Mouse (Mus musculus) gonadal fat pad, adult 2 months (tissue): ENCODE results near the gene Gm45808. TPM values are rescaled to one million over a fixed set of nuclear protein-coding genes. Genes with fewer than 3 reads are reported as not detected.

ENCODE experiments used
- polyA plus RNA-seq: library from polyadenylated mRNA; depleted of rRNA; stranded (reverse); fragments of >200 nt; gene quantifications from 2 replicates; pipeline ENCODE4 v1.2.3, GENCODE M21; 2012; rRNA removed

Gm45808 gene
- polyA plus RNA-seq, 1 experiment = 6.9 TPM

Other genes starting within 250 kb of the Gm45808 start
- gene Cd37, start 247.7 kb downstream of the Gm45808 start, polyA plus RNA-seq = 19.8 and 24.3 TPM in 2 replicates
- gene Slc6a16, start 245.7 kb downstream of the Gm45808 start, polyA plus RNA-seq = 0.32 and 0.46 TPM in 2 replicates
- 1.1 and 2.3 TPM in 2 replicates for gene Slc6a21, start 209.3 kb downstream of the Gm45808 start, polyA plus RNA-seq
- 41.6 and 48.8 TPM in 2 replicates for gene Trpm4, start 153.0 kb downstream of the Gm45808 start, polyA plus RNA-seq
- gene Hrc, start 151.5 kb downstream of the Gm45808 start, polyA plus RNA-seq = 0.42 and 0.48 TPM in 2 replicates
- gene Ppfia3, start 119.8 kb downstream of the Gm45808 start, polyA plus RNA-seq = 3.0 and 3.1 TPM in 2 replicates
- 5.7 and 7.2 TPM in 2 replicates for gene Lin7b, start 116.2 kb downstream of the Gm45808 start, polyA plus RNA-seq
- gene Snrnp70, start 91.1 kb downstream of the Gm45808 start, polyA plus RNA-seq = 216 and 217 TPM in 2 replicates
- 0.27 and 0.28 TPM in 2 replicates for gene Kcna7, start 81.2 kb downstream of the Gm45808 start, polyA plus RNA-seq
- gene Ntf5, start 73.1 kb downstream of the Gm45808 start, polyA plus RNA-seq = 1.8 and 2.6 TPM in 2 replicates
- gene Lhb, start 66.0 kb downstream of the Gm45808 start, polyA plus RNA-seq = 0.80 and 2.1 TPM in 2 replicates
- gene Gys1, start 52.0 kb downstream of the Gm45808 start, polyA plus RNA-seq = 75.3 and 76.4 TPM in 2 replicates
- gene Ruvbl2, start 48.7 kb downstream of the Gm45808 start, polyA plus RNA-seq = 46.0 and 47.8 TPM in 2 replicates
- 2,754 and 3,247 TPM in 2 replicates for gene Ftl1, start 26.9 kb downstream of the Gm45808 start, polyA plus RNA-seq
- gene Bax, start 19.9 kb downstream of the Gm45808 start, polyA plus RNA-seq = 92.8 and 104 TPM in 2 replicates
- gene Tulp2, start 4.9 kb downstream of the Gm45808 start, polyA plus RNA-seq = 2.5 and 2.6 TPM in 2 replicates
- gene Dhdh, start 2.0 kb upstream of the Gm45808 start, polyA plus RNA-seq = 15.6 and 16.4 TPM in 2 replicates
- gene Nucb1, start 23.6 kb upstream of the Gm45808 start, polyA plus RNA-seq = 540 and 702 TPM in 2 replicates
- gene Ppp1r15a, start 39.5 kb upstream of the Gm45808 start, polyA plus RNA-seq = 19.6 and 24.0 TPM in 2 replicates
- gene Plekha4, start 39.5 kb upstream of the Gm45808 start, polyA plus RNA-seq = 13.5 and 13.9 TPM in 2 replicates
- 2.6 and 6.3 TPM in 2 replicates for gene Hsd17b14, start 68.1 kb upstream of the Gm45808 start, polyA plus RNA-seq
- 111 and 127 TPM in 2 replicates for gene Bcat2, start 83.3 kb upstream of the Gm45808 start, polyA plus RNA-seq
- gene Fgf21, start 128.7 kb upstream of the Gm45808 start, polyA plus RNA-seq = 2.0 TPM in 2 replicates
- gene Fut1, start 130.5 kb upstream of the Gm45808 start, polyA plus RNA-seq = 24.1 and 36.6 TPM in 2 replicates
- gene Izumo1, start 135.0 kb upstream of the Gm45808 start, polyA plus RNA-seq = 0.58 and 0.75 TPM in 2 replicates
- 24.9 and 25.9 TPM in 2 replicates for gene Rasip1, start 140.7 kb upstream of the Gm45808 start, polyA plus RNA-seq
- gene Mamstr, start 153.2 kb upstream of the Gm45808 start, polyA plus RNA-seq = 6.1 and 7.7 TPM in 2 replicates
- 1.1 and 2.9 TPM in 2 replicates for gene Fut2, start 179.6 kb upstream of the Gm45808 start, polyA plus RNA-seq
- 0.85 and 2.7 TPM in 2 replicates for gene Ntn5, start 197.2 kb upstream of the Gm45808 start, polyA plus RNA-seq
- 1.7 and 2.8 TPM in 2 replicates for gene Sec1, start 207.6 kb upstream of the Gm45808 start, polyA plus RNA-seq
- gene Car11, start 213.0 kb upstream of the Gm45808 start, polyA plus RNA-seq = 9.1 and 11.8 TPM in 2 replicates
- 31.0 and 50.0 TPM in 2 replicates for gene Dbp, start 218.3 kb upstream of the Gm45808 start, polyA plus RNA-seq
- 1,223 and 1,429 TPM in 2 replicates for gene Rpl18, start 228.6 kb upstream of the Gm45808 start, polyA plus RNA-seq
- 50.0 and 52.1 TPM in 2 replicates for gene Sphk2, start 231.2 kb upstream of the Gm45808 start, polyA plus RNA-seq
- gene Fam83e, start 234.4 kb upstream of the Gm45808 start, polyA plus RNA-seq = 2.6 and 2.7 TPM in 2 replicates
- 0.93 and 1.3 TPM in 2 replicates for gene Spaca4, start 239.0 kb upstream of the Gm45808 start, polyA plus RNA-seq